Mouse (Mus musculus) heart, adult 8-10 months (tissue): ENCODE measurements around the gene Ubl4b. TPM values are rescaled to one million over a fixed set of nuclear protein-coding genes. Genes with fewer than 3 reads are reported as not detected.

ENCODE experiments used
- DNase-seq: peaks from one replicate; pipeline ENCODE4 v3.0.0; 2022; ENCODE audit warnings: low spot score
- total RNA-seq, 4 experiments: library from RNA; stranded (reverse); gene quantifications; 2 replicates each; pipeline ENCODE4 v1.2.4; 2022

Ubl4b gene
- total RNA-seq, 4 experiments from 2014 or later, result not detected

- DNase-seq, result no peak
Measured at GRCm38 (mm10) chr3:107568721-107569120, 13.8 kb upstream of the Ubl4b start.

DNA sequence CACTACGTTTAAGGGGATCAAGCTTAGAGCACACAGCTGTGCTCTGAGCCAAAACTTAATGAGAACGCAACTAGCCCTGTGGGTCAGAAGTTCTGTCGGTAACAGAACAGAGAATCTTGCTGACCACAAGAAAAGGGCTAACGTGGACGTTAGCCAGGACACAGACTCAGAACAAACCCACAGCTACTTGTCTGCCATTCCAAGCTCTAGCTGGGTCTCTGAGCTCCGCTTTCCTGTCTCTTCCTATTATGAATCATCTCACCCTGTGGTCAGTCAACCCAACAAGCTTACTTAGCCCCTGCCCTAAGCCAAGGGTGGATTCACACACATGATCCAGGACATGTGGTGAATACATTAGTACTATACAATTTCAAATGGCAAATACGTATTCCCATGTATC is 12.9 kb upstream of the Ubl4b start:
- no peak for DNase-seq

GRCm38 (mm10) chr3:107565331-107565730 is 10.5 kb upstream of the Ubl4b start:
- no peak for DNase-seq

- DNase-seq, result no peak
Measured at GRCm38 (mm10) chr3:107563880-107564279, 9.0 kb upstream of the Ubl4b start.

- DNase-seq, result no peak
Measured at GRCm38 (mm10) chr3:107562591-107562990, 7.7 kb upstream of the Ubl4b start.

DNA sequence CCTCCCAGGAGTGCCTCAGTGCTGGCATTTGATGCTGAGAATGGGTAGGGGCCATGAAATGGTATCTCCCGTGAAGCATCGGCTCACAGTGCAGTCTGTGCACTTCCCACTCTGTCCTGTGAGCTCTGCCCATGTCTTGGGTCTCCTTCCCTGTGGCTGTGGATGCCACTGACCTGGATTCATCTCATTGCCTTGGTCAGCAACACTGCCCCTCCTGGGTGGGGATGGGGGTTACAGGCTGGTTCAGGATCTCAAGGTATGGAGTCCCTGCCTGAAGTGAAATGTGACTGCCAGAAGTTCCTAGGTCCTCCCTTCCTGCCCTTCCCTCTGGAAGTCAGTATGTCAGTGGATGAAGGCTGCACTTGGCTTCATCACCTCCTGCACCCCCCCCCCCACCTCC is 7.2 kb upstream of the Ubl4b start:
- no peak for DNase-seq

- DNase-seq, result peak; percentile 59
Measured at GRCm38 (mm10) chr3:107559183-107559582, 4.3 kb upstream of the Ubl4b start.

DNA sequence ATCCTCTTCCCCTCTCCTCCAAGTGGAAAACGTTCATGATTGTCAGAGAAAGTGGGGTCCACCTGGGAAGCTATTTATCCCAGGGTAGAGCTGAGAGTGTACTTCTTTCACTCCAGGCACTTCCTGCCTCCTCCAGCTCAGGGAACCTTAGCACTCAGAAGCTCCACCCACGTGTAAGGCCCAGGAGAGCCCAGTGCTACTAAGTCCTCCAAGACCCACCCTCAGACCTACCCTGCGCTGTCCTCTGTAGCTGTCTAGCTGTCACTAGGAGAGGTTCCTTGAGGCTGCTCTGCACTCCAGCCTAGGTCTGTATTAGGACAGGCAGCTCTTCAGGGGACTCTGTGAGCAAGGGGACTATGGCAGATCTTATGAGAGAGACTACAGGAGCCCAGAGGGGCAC is 3.9 kb upstream of the Ubl4b start:
- no peak for DNase-seq

- DNase-seq, result no peak
Measured at GRCm38 (mm10) chr3:107550409-107551049, 4.3 kb downstream of the Ubl4b start.

DNA sequence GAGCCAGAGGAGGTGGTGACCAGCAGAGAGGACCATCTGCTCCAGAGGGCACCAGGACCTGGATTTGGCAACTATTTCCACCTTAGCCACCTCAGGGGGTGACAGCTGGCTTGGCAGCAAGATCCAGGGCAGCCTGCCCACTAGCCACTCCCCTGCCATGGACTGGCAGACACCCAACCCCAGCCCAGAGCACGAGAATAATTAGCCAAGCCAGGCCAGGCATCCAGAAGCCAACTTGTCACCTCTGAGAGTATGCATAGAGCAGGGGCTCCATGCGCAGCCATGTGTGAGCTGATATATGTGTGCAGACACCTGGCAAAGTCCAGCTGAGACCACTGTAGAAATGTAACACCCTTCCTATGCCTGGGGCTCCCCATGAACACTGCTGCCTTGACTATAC is 7.9 kb downstream of the Ubl4b start:
- DNase-seq, result peak; percentile 29

DNA sequence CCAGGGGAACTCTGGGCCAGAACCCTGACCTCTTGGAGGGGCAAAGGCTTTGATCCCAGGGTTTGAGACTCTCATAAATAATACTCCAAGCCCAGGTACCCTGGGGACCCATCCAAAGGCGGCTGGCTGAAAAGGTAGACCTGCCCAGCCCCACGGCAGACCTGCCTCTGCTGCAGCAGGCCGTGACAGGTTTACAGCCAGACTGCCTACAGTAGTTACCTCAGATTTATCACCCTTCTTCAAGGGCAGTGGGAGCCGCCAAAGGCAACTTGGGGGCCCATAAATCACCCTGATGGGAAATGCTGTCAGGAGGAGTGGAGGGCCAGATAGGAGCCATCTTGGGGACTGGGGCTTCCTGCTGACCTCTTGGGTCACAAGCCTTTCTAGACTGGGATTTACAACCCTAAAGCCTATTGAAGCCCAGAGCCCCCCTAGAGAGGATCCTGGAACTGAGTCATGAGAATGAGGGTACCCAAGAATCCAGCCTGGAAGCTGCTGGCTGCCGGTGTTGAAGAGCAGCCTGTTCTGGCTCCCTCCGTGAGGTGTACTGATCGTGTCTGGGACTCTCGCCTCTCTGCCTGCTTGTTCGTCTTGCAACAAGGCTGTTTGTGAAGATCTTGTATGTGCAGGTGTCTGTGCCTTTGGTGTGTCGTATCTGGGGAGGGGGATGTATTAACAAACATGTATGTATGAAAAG is 9.0 kb downstream of the Ubl4b start:
- no peak for DNase-seq

DNA sequence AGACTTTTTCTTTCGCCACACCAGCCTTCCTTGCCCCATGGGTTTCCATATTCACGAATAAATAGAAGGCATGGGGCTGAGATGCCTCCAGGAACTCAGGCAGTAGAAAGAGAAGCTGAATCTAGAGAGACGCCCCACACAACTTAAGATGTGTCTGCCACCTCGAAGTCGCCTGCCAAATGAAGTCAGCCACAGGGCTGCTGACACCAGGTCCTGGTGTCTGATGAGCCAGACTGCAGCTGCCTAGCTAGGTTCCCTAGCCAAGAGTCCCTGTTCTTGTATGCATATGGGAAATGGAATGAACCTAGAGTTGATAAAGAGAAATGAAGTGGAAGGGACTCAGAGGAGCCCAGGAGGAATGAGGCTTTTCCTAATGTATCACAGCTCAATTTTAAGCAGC is 9.6 kb downstream of the Ubl4b start:
- no peak for DNase-seq

- no peak for DNase-seq
Measured at GRCm38 (mm10) chr3:107543158-107544080, 11.5 kb downstream of the Ubl4b start.

DNA sequence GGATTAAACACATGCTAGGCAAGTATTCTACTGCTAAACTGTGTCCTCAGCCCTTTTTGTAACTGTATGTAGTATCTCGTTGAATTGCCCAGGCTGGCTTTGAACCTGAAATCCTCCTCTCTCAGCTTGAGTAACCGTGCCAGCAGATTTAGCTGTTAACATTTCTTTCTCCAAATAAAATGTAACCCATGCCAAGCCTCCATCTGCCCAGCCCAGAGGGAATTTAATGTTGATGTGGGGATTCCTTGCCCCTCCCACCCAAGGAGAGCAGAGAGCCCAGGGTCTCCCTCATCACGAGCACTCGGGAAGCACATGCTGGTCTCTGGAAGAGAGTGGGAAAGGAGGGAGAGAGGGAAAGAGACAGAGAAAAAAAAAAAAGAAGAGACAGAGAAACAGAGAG is 12.3 kb downstream of the Ubl4b start:
- no peak for DNase-seq

DNA sequence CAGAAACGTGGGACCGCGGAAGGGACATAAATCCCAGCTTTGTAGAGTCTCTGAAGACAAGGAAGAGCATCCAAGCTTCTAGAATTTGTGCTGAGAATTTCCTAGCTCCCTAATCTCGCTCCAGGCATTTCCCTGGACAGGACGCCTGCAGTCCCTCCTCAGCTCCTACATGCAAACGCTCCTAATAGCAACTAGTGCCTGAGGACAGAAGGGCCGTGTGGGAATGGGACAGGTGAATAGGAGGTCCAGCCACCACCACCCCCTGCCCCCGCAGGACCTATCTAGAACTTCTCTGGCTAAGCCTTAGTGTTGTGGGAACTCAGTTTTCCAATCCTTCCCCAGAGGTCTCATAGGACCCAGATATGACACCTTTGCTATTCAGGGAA is 17.4 kb downstream of the Ubl4b start:
- no peak for DNase-seq

- DNase-seq, result no peak
Measured at GRCm38 (mm10) chr3:107536810-107537503, 17.9 kb downstream of the Ubl4b start.

- DNase-seq, result no peak
Measured at GRCm38 (mm10) chr3:107534951-107535350, 19.9 kb downstream of the Ubl4b start.

GRCm38 (mm10) chr3:107533532-107533931 is 21.3 kb downstream of the Ubl4b start:
- DNase-seq, result no peak

GRCm38 (mm10) chr3:107530581-107530980 is 24.3 kb downstream of the Ubl4b start:
- DNase-seq, result no peak

DNA sequence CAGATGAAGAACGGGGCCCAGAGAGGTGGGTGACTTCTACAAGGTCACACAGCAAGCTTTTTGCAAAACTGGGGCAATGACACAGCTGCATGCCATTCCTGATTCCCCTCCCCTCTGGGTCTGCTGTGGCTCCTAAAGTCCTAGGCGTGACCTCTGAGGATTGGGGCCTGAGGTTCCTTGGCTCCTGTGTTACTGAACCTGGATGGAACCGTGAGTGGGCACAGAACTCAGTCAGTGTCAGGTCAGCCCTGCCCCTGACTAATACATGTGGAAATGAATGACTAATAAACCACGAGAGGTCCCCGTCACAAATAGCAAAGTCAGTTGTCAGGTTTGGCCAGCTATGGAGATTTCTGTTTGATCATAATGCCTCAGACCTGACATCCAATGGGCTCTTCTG is 25.7 kb downstream of the Ubl4b start:
- DNase-seq, result no peak

DNA sequence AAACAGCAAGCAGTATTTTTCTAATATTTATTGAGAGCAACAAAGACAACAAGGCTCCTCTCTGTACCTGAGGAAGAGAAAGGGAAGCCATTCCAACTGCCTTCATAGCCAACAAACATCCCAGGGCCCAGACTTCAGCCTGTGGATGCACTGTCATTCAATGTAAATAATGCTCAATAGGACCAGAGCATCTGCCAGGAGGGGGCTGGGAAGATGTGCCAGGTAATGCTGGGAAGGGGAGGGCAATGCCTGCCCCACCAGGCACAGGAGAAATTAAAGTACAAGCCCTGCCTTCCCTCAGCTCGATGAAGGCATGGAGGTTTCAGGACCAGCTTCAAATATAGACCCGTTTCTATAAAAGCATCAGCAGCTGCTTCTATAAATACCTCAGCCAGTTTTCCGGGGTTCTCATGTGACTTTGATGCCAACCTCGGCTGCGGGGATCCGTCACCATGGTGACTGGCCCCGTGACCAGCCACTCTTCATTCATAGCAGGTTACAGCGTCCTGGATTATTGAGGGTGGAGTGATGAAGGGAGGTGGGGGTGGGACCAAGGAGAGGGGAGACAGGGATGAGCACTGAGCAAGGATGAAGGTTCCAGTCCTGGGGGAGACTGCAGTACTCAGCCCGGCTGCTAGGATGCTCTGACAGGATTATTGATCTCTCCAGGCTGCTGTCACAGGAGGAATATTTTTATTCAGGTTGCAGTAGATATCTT is 26.3 kb downstream of the Ubl4b start:
- DNase-seq, result peak; percentile 20
